Mouse (Mus musculus) embryonic fibroblast, embryonic 13.5 days (primary cell): ENCODE data around the gene Ston2.

Source experiments
- CTCF ChIP-seq: IDR thresholded peaks from 2 replicates; pipeline ENCODE4 v1.5.1; 2011; ENCODE audit warnings: mild to moderate bottlenecking, control low read depth, low read length, moderate library complexity, borderline replicate concordance; ENCODE audit not compliant: insufficient read depth
- POLR2A ChIP-seq: IDR thresholded peaks from 2 replicates; pipeline ENCODE4 v1.6.1; 2011; ENCODE audit warnings: low read depth, mild to moderate bottlenecking, control low read depth, low read length, moderate library complexity

DNA sequence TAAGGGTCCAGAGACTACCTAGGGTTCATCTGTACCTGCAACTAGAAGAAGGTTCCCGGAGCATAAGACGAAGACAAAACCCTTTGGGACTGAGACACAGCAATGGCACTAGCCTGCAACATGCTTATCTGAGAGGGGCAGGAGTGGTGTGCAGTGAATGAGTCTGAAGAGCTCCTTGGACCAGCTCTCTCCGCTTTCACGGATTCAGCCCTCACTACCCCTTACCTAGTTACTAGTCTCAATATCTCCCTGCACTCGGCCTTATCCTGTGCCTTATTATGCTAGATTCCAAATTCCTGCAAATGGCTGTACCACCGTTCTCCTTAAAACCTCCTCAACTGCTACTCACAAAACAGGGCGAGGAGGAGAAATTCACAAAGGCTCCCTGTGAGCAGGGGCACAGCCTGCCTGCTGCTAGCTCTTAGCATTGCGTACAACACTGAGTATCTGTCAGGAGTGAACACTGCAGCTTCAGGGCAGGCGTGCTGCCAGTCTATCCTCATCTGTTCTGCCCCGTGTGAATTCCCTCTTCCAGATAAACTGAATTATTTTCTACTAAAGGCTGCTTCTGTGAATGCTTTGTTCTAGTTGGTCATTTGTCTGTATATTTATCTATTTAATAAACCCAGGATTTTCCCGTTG, 38.5 kb downstream of the Ston2 start:
- TF ChIP-seq POLR2A (no peak), CTCF (no peak)
